Mouse (Mus musculus) midbrain, embryonic 11.5 days (tissue): ENCODE results near the gene Shmt2. TPM values are rescaled to one million over a fixed set of nuclear protein-coding genes. Genes with fewer than 3 reads are reported as not detected.

Experiments
- ATAC-seq: fragments of 200-750 bp; cut with Nextera tagmentation; 2 replicates; pipeline ENCODE4 v1.8.0; 2017; ENCODE audit warnings: moderate TSS enrichment, moderate library complexity; ENCODE audit not compliant: low FRiP score
- DNase-seq: peaks from one replicate; pipeline ENCODE4 v3.0.0; 2015; ENCODE audit warnings: low spot score; ENCODE audit errors: missing footprints
- H3K27ac ChIP-seq: fragments of 300-500 bp; sonication (generic); 2 replicates; pipeline ENCODE4 v1.5.1; 2014; ENCODE audit warnings: low read depth, low read length
- H3K27me3 ChIP-seq: fragments of 300-500 bp; sonication (generic); 2 replicates; pipeline ENCODE4 v1.6.1; 2014; ENCODE audit warnings: mild to moderate bottlenecking, low read length, moderate library complexity, mixed read lengths; ENCODE audit not compliant: control insufficient read depth, insufficient read depth
- H3K36me3 ChIP-seq: fragments of 300-500 bp; sonication (generic); 2 replicates; pipeline ENCODE4 v1.6.1; 2014; ENCODE audit warnings: mild to moderate bottlenecking, low read length, moderate library complexity, mixed read lengths; ENCODE audit not compliant: control insufficient read depth, insufficient read depth
- H3K4me1 ChIP-seq: fragments of 300-500 bp; sonication (generic); 2 replicates; pipeline ENCODE4 v1.6.1; 2014; ENCODE audit warnings: low read length; ENCODE audit not compliant: control insufficient read depth, insufficient read depth
- H3K4me2 ChIP-seq: fragments of 300-500 bp; sonication (generic); 2 replicates; pipeline ENCODE4 v1.6.1; 2014; ENCODE audit warnings: mild to moderate bottlenecking, moderate library complexity
- H3K4me3 ChIP-seq: fragments of 300-500 bp; sonication (generic); 2 replicates; pipeline ENCODE4 v1.5.1; 2014; ENCODE audit warnings: low read depth, low read length
- H3K9ac ChIP-seq: fragments of 300-500 bp; sonication (generic); 2 replicates; pipeline ENCODE4 v1.6.1; 2014; ENCODE audit warnings: low read length
- H3K9me3 ChIP-seq: fragments of 300-500 bp; sonication (generic); 2 replicates; pipeline ENCODE4 v1.6.1; 2016; ENCODE audit warnings: low read length; ENCODE audit not compliant: control insufficient read depth
- WGBS: fragments of 180-500 bp; shearing (Covaris S2); extraction: QIAGEN DNeasy Blood & Tissue Kit; methylation state at CpG from one replicate; pipeline ENCODE4 v1.1.7; 2014; 5-methylcytosine and 5-hydroxymethylcytosine counted together
- polyA plus RNA-seq: library from polyadenylated mRNA; unstranded; fragments of >200 nt; fragmentation: Nextera tagmentation; extraction: Ambion mirVana; gene quantifications from 2 replicates; pipeline ENCODE4 v1.2.1, GENCODE M21; 2014

Shmt2 gene
- polyA plus RNA-seq, 1 experiment from 2014 or later = 74.8 TPM

- Histone ChIP-seq H3K4me1 (no peaks in the 10 kb centered on the region), H3K4me2 (no peak overlapping the region), H3K9ac (no peak overlapping the region), H3K9me3 (no peaks in the 10 kb centered on the region), H3K4me3 (no peak overlapping the region), H3K27ac (no peak overlapping the region), H3K27me3 (no peaks in the 10 kb centered on the region), H3K36me3 (peaks cover 73% of the 10 kb centered on the region)
- ATAC-seq = peak; percentile 17; the same call in 1 of the 2 replicates
- WGBS = 66% methylated on average over 18 of the region's 18 CpGs
- DNase-seq = no peak
Measured at GRCm38 (mm10) chr10:127555703-127556102, 33.5 kb upstream of the Shmt2 start.

- Histone ChIP-seq H3K27me3 (no peaks in the 10 kb centered on the region), H3K4me3 (no peak overlapping the region), H3K4me2 (no peak overlapping the region), H3K9me3 (no peaks in the 10 kb centered on the region), H3K4me1 (no peaks in the 10 kb centered on the region), H3K9ac (no peak overlapping the region), H3K27ac (no peak overlapping the region), H3K36me3 (peaks cover 49% of the 10 kb centered on the region)
- DNase-seq (no peak), ATAC-seq (no peak)
- WGBS = 91% methylated on average over 17 of the region's 17 CpGs
Measured at GRCm38 (mm10) chr10:127549892-127550291, 27.6 kb upstream of the Shmt2 start.

- DNase-seq = no peak
- H3K27ac ChIP-seq = no peak overlapping the region
- no peak for ATAC-seq
- H3K4me2 ChIP-seq = no peak overlapping the region
- H3K9me3 ChIP-seq = no peaks in the 10 kb centered on the region
- H3K4me1 ChIP-seq = no peaks in the 10 kb centered on the region
- H3K4me3 ChIP-seq = no peak overlapping the region
- peaks cover 44% of the 10 kb centered on the region for H3K36me3 ChIP-seq
- H3K27me3 ChIP-seq = no peaks in the 10 kb centered on the region
- WGBS = 93% methylated on average over 15 of the region's 15 CpGs
- no peak overlapping the region for H3K9ac ChIP-seq
Measured at GRCm38 (mm10) chr10:127548236-127548635, 26.0 kb upstream of the Shmt2 start.

GRCm38 (mm10) chr10:127546505-127546904 lies 24.3 kb upstream of the Shmt2 start:
- WGBS = 93% methylated on average over 7 of the region's 7 CpGs
- peaks cover 33% of the 10 kb centered on the region for H3K36me3 ChIP-seq

GRCm38 (mm10) chr10:127544375-127544774 lies 22.1 kb upstream of the Shmt2 start:
- Histone ChIP-seq H3K4me3 (no peak overlapping the region), H3K4me1 (no peaks in the 10 kb centered on the region), H3K27ac (no peak overlapping the region), H3K9ac (no peak overlapping the region), H3K4me2 (no peak overlapping the region), H3K36me3 (peaks cover 24% of the 10 kb centered on the region), H3K9me3 (no peaks in the 10 kb centered on the region), H3K27me3 (no peaks in the 10 kb centered on the region)
- ATAC-seq (no peak), DNase-seq (no peak)
- WGBS = 95% methylated on average over 20 of the region's 20 CpGs

More at GRCm38 (mm10) chr10:127546505-127546904, 24.3 kb upstream of the Shmt2 start:
- H3K27me3 ChIP-seq = no peaks in the 10 kb centered on the region
- H3K4me2 ChIP-seq = no peak overlapping the region
- no peaks in the 10 kb centered on the region for H3K4me1 ChIP-seq
- no peak overlapping the region for H3K4me3 ChIP-seq
- H3K9me3 ChIP-seq = no peaks in the 10 kb centered on the region
- ATAC-seq (no peak), DNase-seq (no peak)
- H3K27ac ChIP-seq = no peak overlapping the region
- H3K9ac ChIP-seq = no peak overlapping the region

GRCm38 (mm10) chr10:127543916-127544315 lies 21.7 kb upstream of the Shmt2 start:
- H3K9me3 ChIP-seq = no peaks in the 10 kb centered on the region
- no peak overlapping the region for H3K27ac ChIP-seq
- H3K27me3 ChIP-seq = no peaks in the 10 kb centered on the region
- H3K36me3 ChIP-seq = peaks cover 24% of the 10 kb centered on the region
- H3K4me2 ChIP-seq = no peak overlapping the region
- no peaks in the 10 kb centered on the region for H3K4me1 ChIP-seq
- no peak for DNase-seq
- no peak overlapping the region for H3K4me3 ChIP-seq
- WGBS = 83% methylated on average over 3 of the region's 3 CpGs
- no peak for ATAC-seq
- H3K9ac ChIP-seq = no peak overlapping the region

- WGBS = 34% methylated on average over 6 of the region's 6 CpGs
- Histone ChIP-seq H3K4me3 (no peak overlapping the region), H3K27ac (no peak overlapping the region)
Measured at GRCm38 (mm10) chr10:127542720-127543119, 20.5 kb upstream of the Shmt2 start.

GRCm38 (mm10) chr10:127542084-127542483 lies 19.8 kb upstream of the Shmt2 start:
- 67% methylated on average over 13 of the region's 13 CpGs for WGBS
- H3K4me1 ChIP-seq = 0 out of 2 replicates have a peak, but pooled peaks cover under 1% of the 10 kb centered on the region
- H3K36me3 ChIP-seq = peaks cover 19% of the 10 kb centered on the region
- H3K27ac ChIP-seq = no peak overlapping the region
- no peaks in the 10 kb centered on the region for H3K9me3 ChIP-seq
- no peak overlapping the region for H3K9ac ChIP-seq
- no peak overlapping the region for H3K4me3 ChIP-seq
- no peaks in the 10 kb centered on the region for H3K27me3 ChIP-seq
- no peak overlapping the region for H3K4me2 ChIP-seq
- no peak for ATAC-seq
- no peak for DNase-seq

More at GRCm38 (mm10) chr10:127542720-127543119, 20.5 kb upstream of the Shmt2 start:
- Histone ChIP-seq H3K4me2 (no peak overlapping the region), H3K27me3 (no peaks in the 10 kb centered on the region), H3K9ac (no peak overlapping the region), H3K9me3 (no peaks in the 10 kb centered on the region), H3K36me3 (peaks cover 21% of the 10 kb centered on the region), H3K4me1 (no peaks in the 10 kb centered on the region)
- DNase-seq = no peak
- no peak for ATAC-seq

GRCm38 (mm10) chr10:127541510-127541909 lies 19.3 kb upstream of the Shmt2 start:
- Histone ChIP-seq H3K4me2 (no peak overlapping the region), H3K4me1 (peaks cover 5% of the 10 kb centered on the region; the same call in 1 of the 2 replicates), H3K36me3 (peaks cover 18% of the 10 kb centered on the region), H3K27me3 (peaks cover under 1% of the 10 kb centered on the region), H3K27ac (no peak overlapping the region), H3K9me3 (no peaks in the 10 kb centered on the region), H3K9ac (no peak overlapping the region), H3K4me3 (no peak overlapping the region)
- DNase-seq = no peak
- 95% methylated on average over 8 of the region's 8 CpGs for WGBS
- no peak for ATAC-seq
